Mouse (Mus musculus): ENCODE results near the gene Eif3d. TPM values are rescaled to one million over a fixed set of nuclear protein-coding genes. Genes with fewer than 3 reads are reported as not detected.

Eif3d gene
- total RNA-seq, 1 experiment, result 419 TPM

GRCm38 (mm10) chr15:77952921-77953320 lies 17.7 kb downstream of the Eif3d start:
- no peak overlapping the region for H3K9ac ChIP-seq (ENCODE audit: insufficient read depth, low read depth, low read length, poor library complexity, severe bottlenecking)
- no peak overlapping the region for H3K27ac ChIP-seq (ENCODE audit: insufficient read depth, low read depth, low read length, poor library complexity, severe bottlenecking)
- peaks cover 15% of the 10 kb centered on the region; the same call in 1 of the 2 replicates for H3K36me3 ChIP-seq (ENCODE audit: control insufficient read depth, insufficient read depth, low read length, poor library complexity, severe bottlenecking)
- H3K9me3 ChIP-seq (ENCODE audit: control insufficient read depth, insufficient read depth, low read depth, low read length), result no peaks in the 10 kb centered on the region
- in situ Hi-C loops (cut with MboI; ENCODE audit: low sequenced_read_pairs in 2 of 2, unreplicated experiment in 2 of 2), result no loop called here
- peaks cover 0 to 10% of the 10 kb centered on the region in 2 experiments; a peak in 2 of 4 replicates for H3K4me1 ChIP-seq (ENCODE audit: control insufficient read depth in 2 of 2, insufficient read depth in 2 of 2, low read length in 2 of 2, poor library complexity in 1 of 2)
- H3K4me3 ChIP-seq (ENCODE audit: insufficient read depth in 1 of 2, low read depth in 1 of 2, low read length in 2 of 2, poor library complexity in 1 of 2, severe bottlenecking in 1 of 2), result no peak overlapping the region
- TF ChIP-seq HCFC1 (IDR thresholded peaks at IDR 0.05; ENCODE audit: borderline replicate concordance, insufficient read depth, low read length), result no peak
- TF ChIP-seq ZC3H11A (IDR thresholded peaks at IDR 0.05; ENCODE audit: borderline replicate concordance, low read depth, low read length), result no peak
- TF ChIP-seq MAFK (IDR thresholded peaks at IDR 0.05; ENCODE audit: insufficient read depth, low read depth, low read length), result no peak
- no peak for TF ChIP-seq ZNF384 (IDR thresholded peaks at IDR 0.05; ENCODE audit: low read depth, low read length)
- TF ChIP-seq CHD2 (IDR thresholded peaks at IDR 0.05; ENCODE audit: low read depth, low read length), result no peak
- DNase-seq (ENCODE audit: low read depth, low spot score), result no peak

GRCm38 (mm10) chr15:77949061-77949460 lies 21.6 kb downstream of the Eif3d start:
- TF ChIP-seq HCFC1 (IDR thresholded peaks at IDR 0.05; ENCODE audit: borderline replicate concordance, insufficient read depth, low read length), result no peak
- TF ChIP-seq ZNF384 (IDR thresholded peaks at IDR 0.05; ENCODE audit: low read depth, low read length), result no peak
- TF ChIP-seq CHD2 (IDR thresholded peaks at IDR 0.05; ENCODE audit: low read depth, low read length), result no peak
- TF ChIP-seq MAFK (IDR thresholded peaks at IDR 0.05; ENCODE audit: insufficient read depth, low read depth, low read length), result no peak
- TF ChIP-seq ZC3H11A (IDR thresholded peaks at IDR 0.05; ENCODE audit: borderline replicate concordance, low read depth, low read length), result no peak
- H3K27ac ChIP-seq (ENCODE audit: insufficient read depth, low read depth, low read length, poor library complexity, severe bottlenecking), result no peak overlapping the region
- no peak for DNase-seq (ENCODE audit: low read depth, low spot score)
- H3K9ac ChIP-seq (ENCODE audit: insufficient read depth, low read depth, low read length, poor library complexity, severe bottlenecking), result no peak overlapping the region
- in situ Hi-C loops (cut with MboI; ENCODE audit: low sequenced_read_pairs in 2 of 2, unreplicated experiment in 2 of 2), result no loop called here
- no peaks in the 10 kb centered on the region for H3K4me1 ChIP-seq (ENCODE audit: control insufficient read depth in 2 of 2, insufficient read depth in 2 of 2, low read length in 2 of 2, poor library complexity in 1 of 2)
- no peaks in the 10 kb centered on the region for H3K9me3 ChIP-seq (ENCODE audit: control insufficient read depth, insufficient read depth, low read depth, low read length)
- peaks cover 26% of the 10 kb centered on the region for H3K36me3 ChIP-seq (ENCODE audit: control insufficient read depth, insufficient read depth, low read length, poor library complexity, severe bottlenecking)
- H3K4me3 ChIP-seq (ENCODE audit: insufficient read depth in 1 of 2, low read depth in 1 of 2, low read length in 2 of 2, poor library complexity in 1 of 2, severe bottlenecking in 1 of 2), result no peak overlapping the region

DNA sequence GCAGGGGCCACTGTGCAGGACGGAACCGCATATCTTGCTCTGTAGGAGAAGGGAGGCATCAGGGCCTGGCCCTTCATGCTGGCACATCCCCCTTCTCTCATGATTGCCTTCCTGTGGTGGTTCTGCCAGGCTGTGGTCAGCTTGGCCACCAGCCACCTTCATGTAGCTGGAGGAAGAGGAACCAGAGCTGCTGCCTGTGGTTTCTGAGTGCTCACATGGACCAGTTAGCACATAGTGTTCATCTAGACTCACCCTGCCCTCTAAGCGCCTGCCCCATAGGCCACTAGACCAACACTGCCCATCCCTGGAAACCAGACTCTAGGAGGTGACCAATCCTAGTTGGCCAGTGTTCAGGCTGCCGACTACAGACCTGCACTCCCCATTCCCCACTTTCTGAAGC lies 24.9 kb downstream of the Eif3d start:
- no peak for DNase-seq (ENCODE audit: low read depth, low spot score)
- TF ChIP-seq ZC3H11A (IDR thresholded peaks at IDR 0.05; ENCODE audit: borderline replicate concordance, low read depth, low read length), result no peak
- no peak for TF ChIP-seq CHD2 (IDR thresholded peaks at IDR 0.05; ENCODE audit: low read depth, low read length)
- TF ChIP-seq ZNF384 (IDR thresholded peaks at IDR 0.05; ENCODE audit: low read depth, low read length), result no peak
- TF ChIP-seq MAFK (IDR thresholded peaks at IDR 0.05; ENCODE audit: insufficient read depth, low read depth, low read length), result no peak
- TF ChIP-seq HCFC1 (IDR thresholded peaks at IDR 0.05; ENCODE audit: borderline replicate concordance, insufficient read depth, low read length), result no peak
- peaks cover 24% of the 10 kb centered on the region for H3K36me3 ChIP-seq (ENCODE audit: control insufficient read depth, insufficient read depth, low read length, poor library complexity, severe bottlenecking)
- H3K9me3 ChIP-seq (ENCODE audit: control insufficient read depth, insufficient read depth, low read depth, low read length), result no peaks in the 10 kb centered on the region
- H3K4me1 ChIP-seq (ENCODE audit: control insufficient read depth in 2 of 2, insufficient read depth in 2 of 2, low read length in 2 of 2, poor library complexity in 1 of 2), result no peaks in the 10 kb centered on the region
- H3K27ac ChIP-seq (ENCODE audit: insufficient read depth, low read depth, low read length, poor library complexity, severe bottlenecking), result no peak overlapping the region
- in situ Hi-C loops (cut with MboI; ENCODE audit: low sequenced_read_pairs in 2 of 2, unreplicated experiment in 2 of 2), result no loop called here
- H3K4me3 ChIP-seq (ENCODE audit: insufficient read depth in 1 of 2, low read depth in 1 of 2, low read length in 2 of 2, poor library complexity in 1 of 2, severe bottlenecking in 1 of 2), result no peak overlapping the region
- H3K9ac ChIP-seq (ENCODE audit: insufficient read depth, low read depth, low read length, poor library complexity, severe bottlenecking), result no peak overlapping the region

DNA sequence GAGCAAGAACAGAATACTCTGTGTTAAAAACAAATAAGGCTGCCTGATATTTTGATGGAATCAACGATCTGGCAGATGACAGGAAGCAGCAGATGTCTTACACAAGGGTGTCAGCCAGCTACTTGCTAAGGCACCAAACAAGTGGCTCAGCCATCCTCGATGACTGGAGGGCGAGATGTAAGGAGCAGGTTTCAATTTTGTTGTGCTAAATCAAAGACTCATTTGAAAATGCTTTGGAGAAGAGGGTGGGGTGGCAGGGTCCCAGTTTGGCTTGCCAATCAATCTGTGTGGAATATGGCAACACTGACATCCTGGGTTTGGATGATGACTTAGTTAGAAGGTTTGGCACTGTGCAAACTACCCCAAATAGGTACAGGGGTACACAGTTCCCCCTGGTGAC lies 29.1 kb downstream of the Eif3d start:
- H3K9ac ChIP-seq (ENCODE audit: insufficient read depth, low read depth, low read length, poor library complexity, severe bottlenecking), result no peak overlapping the region
- H3K36me3 ChIP-seq (ENCODE audit: control insufficient read depth, insufficient read depth, low read length, poor library complexity, severe bottlenecking), result peaks cover 9% of the 10 kb centered on the region; the same call in 1 of the 2 replicates
- TF ChIP-seq ZC3H11A (IDR thresholded peaks at IDR 0.05; ENCODE audit: borderline replicate concordance, low read depth, low read length) (no peak), CHD2 (IDR thresholded peaks at IDR 0.05; ENCODE audit: low read depth, low read length) (no peak), MAFK (IDR thresholded peaks at IDR 0.05; ENCODE audit: insufficient read depth, low read depth, low read length) (no peak), HCFC1 (IDR thresholded peaks at IDR 0.05; ENCODE audit: borderline replicate concordance, insufficient read depth, low read length) (no peak), ZNF384 (IDR thresholded peaks at IDR 0.05; ENCODE audit: low read depth, low read length) (no peak)
- in situ Hi-C loops (cut with MboI; ENCODE audit: low sequenced_read_pairs in 2 of 2, unreplicated experiment in 2 of 2), result no loop called here
- no peak overlapping the region for H3K4me3 ChIP-seq (ENCODE audit: insufficient read depth in 1 of 2, low read depth in 1 of 2, low read length in 2 of 2, poor library complexity in 1 of 2, severe bottlenecking in 1 of 2)
- H3K27ac ChIP-seq (ENCODE audit: insufficient read depth, low read depth, low read length, poor library complexity, severe bottlenecking), result no peak overlapping the region
- H3K4me1 ChIP-seq (ENCODE audit: control insufficient read depth in 2 of 2, insufficient read depth in 2 of 2, low read length in 2 of 2, poor library complexity in 1 of 2), result no peaks in the 10 kb centered on the region
- no peak for DNase-seq (ENCODE audit: low read depth, low spot score)
- H3K9me3 ChIP-seq (ENCODE audit: control insufficient read depth, insufficient read depth, low read depth, low read length), result no peaks in the 10 kb centered on the region

- no peaks in the 10 kb centered on the region for H3K9me3 ChIP-seq (ENCODE audit: control insufficient read depth, insufficient read depth, low read depth, low read length)
- TF ChIP-seq CHD2 (IDR thresholded peaks at IDR 0.05; ENCODE audit: low read depth, low read length) (no peak), HCFC1 (IDR thresholded peaks at IDR 0.05; ENCODE audit: borderline replicate concordance, insufficient read depth, low read length) (no peak), ZNF384 (IDR thresholded peaks at IDR 0.05; ENCODE audit: low read depth, low read length) (no peak), ZC3H11A (IDR thresholded peaks at IDR 0.05; ENCODE audit: borderline replicate concordance, low read depth, low read length) (no peak), MAFK (IDR thresholded peaks at IDR 0.05; ENCODE audit: insufficient read depth, low read depth, low read length) (no peak)
- DNase-seq (ENCODE audit: low read depth, low spot score), result no peak
These were observed 32.1 kb downstream of the Eif3d start for GRCm38 (mm10) chr15:77938516-77938915.

More at GRCm38 (mm10) chr15:77938516-77938915, 32.1 kb downstream of the Eif3d start:
- in situ Hi-C loops (cut with MboI; ENCODE audit: low sequenced_read_pairs in 2 of 2, unreplicated experiment in 2 of 2), result no loop called here
- Histone ChIP-seq H3K4me1 (ENCODE audit: control insufficient read depth in 2 of 2, insufficient read depth in 2 of 2, low read length in 2 of 2, poor library complexity in 1 of 2) (no peaks in the 10 kb centered on the region), H3K9ac (ENCODE audit: insufficient read depth, low read depth, low read length, poor library complexity, severe bottlenecking) (no peak overlapping the region), H3K27ac (ENCODE audit: insufficient read depth, low read depth, low read length, poor library complexity, severe bottlenecking) (no peak overlapping the region), H3K36me3 (ENCODE audit: control insufficient read depth, insufficient read depth, low read length, poor library complexity, severe bottlenecking) (peaks cover 6% of the 10 kb centered on the region; the same call in 1 of the 2 replicates), H3K4me3 (ENCODE audit: insufficient read depth in 1 of 2, low read depth in 1 of 2, low read length in 2 of 2, poor library complexity in 1 of 2, severe bottlenecking in 1 of 2) (no peak overlapping the region)

Data from ES-E14 (cell line).